Mouse (Mus musculus) olfactory bulb, adult 2 months (tissue): Measurements from ENCODE around the gene Ndufv1.

Experiments
- CTCF ChIP-seq: fragments of 200-500 bp; IDR thresholded peaks from 2 replicates; pipeline ENCODE4 v1.5.1; 2012; ENCODE audit warnings: low read depth, mild to moderate bottlenecking, low read length, moderate library complexity; ENCODE audit not compliant: insufficient read depth
- POLR2A ChIP-seq: fragments of 200-500 bp; IDR thresholded peaks from 2 replicates; pipeline ENCODE4 v1.6.1; 2012; ENCODE audit warnings: mild to moderate bottlenecking, low read depth, low read length, moderate library complexity; ENCODE audit not compliant: insufficient read depth

DNA sequence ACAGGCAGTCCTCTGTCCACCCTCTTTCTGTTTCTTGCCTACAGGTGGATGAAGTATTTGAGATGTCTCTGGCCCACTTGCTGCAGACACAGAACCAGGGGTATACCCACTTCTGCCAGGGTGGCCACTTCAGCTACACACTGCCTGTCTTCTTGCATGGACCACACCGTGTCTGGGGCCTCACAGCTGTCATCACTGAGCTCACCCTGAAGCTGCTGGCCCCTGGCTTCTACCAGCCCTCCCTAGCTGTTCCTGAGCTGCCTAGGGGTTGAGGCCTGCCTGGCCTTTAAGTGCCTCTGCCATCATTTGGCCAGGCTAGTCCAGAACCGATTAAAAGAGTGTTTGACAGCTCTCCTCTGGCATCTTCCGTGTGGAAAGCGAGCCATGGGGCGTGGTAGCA, 10.9 kb downstream of the Ndufv1 start:
- TF ChIP-seq POLR2A (no peak), CTCF (no peak)
